Mouse (Mus musculus) spleen, postnatal 10 days (tissue): ENCODE data around the gene Chchd4.
"Not testable (repeated sequence)": the region's sequence is repeated elsewhere in the genome, so short reads cannot be mapped to it uniquely, and the experiment has no call there.

Experiments used
- DNase-seq, 2 experiments: peaks; one replicate each; pipeline ENCODE4 v3.0.0; 2021 to 2022; ENCODE audit warnings: low spot score in 2 of 2

Gene Chchd4

GRCm38 (mm10) chr6:91474441-91475190, 1.3 kb upstream of the Chchd4 start:
- DNase-seq: no peak

- no peak for DNase-seq
These were observed 577 bp upstream of the Chchd4 start for GRCm38 (mm10) chr6:91473805-91474440.

GRCm38 (mm10) chr6:91472319-91472718, 1.0 kb downstream of the Chchd4 start:
- DNase-seq: peak in 1 of 2 experiments; percentile 16

- not testable (repeated sequence) for DNase-seq
These were observed 1.9 kb downstream of the Chchd4 start for GRCm38 (mm10) chr6:91471427-91471826.

- DNase-seq: no peak
These were observed 2.6 kb downstream of the Chchd4 start for GRCm38 (mm10) chr6:91470712-91471111.

GRCm38 (mm10) chr6:91467106-91467505, 6.2 kb downstream of the Chchd4 start:
- DNase-seq: no peak

- no peak for DNase-seq
These were observed 7.6 kb downstream of the Chchd4 start for GRCm38 (mm10) chr6:91465756-91466155.

- DNase-seq: no peak
These were observed 13.9 kb downstream of the Chchd4 start for GRCm38 (mm10) chr6:91459471-91459870.

GRCm38 (mm10) chr6:91454546-91454945, 18.8 kb downstream of the Chchd4 start:
- no peak for DNase-seq

GRCm38 (mm10) chr6:91452056-91452455, 21.3 kb downstream of the Chchd4 start:
- DNase-seq: no peak

GRCm38 (mm10) chr6:91449472-91450225, 23.7 kb downstream of the Chchd4 start:
- no peak for DNase-seq

GRCm38 (mm10) chr6:91445316-91445715, 28.0 kb downstream of the Chchd4 start:
- no peak for DNase-seq

GRCm38 (mm10) chr6:91441145-91441662, 32.1 kb downstream of the Chchd4 start:
- no peak for DNase-seq

GRCm38 (mm10) chr6:91440474-91441144, 32.7 kb downstream of the Chchd4 start:
- DNase-seq: peak; percentile 87 to 95

GRCm38 (mm10) chr6:91424151-91424550, 49.2 kb downstream of the Chchd4 start:
- DNase-seq: no peak

GRCm38 (mm10) chr6:91421629-91422028, 51.7 kb downstream of the Chchd4 start:
- DNase-seq: no peak

- DNase-seq: no peak
These were observed 56.0 kb downstream of the Chchd4 start for GRCm38 (mm10) chr6:91417291-91417845.

- DNase-seq: no peak
These were observed 57.2 kb downstream of the Chchd4 start for GRCm38 (mm10) chr6:91416146-91416545.

GRCm38 (mm10) chr6:91414890-91415289, 58.5 kb downstream of the Chchd4 start:
- DNase-seq: peak in 1 of 2 experiments; percentile 39
